Mouse (Mus musculus) embryonic facial prominence, embryonic 13.5 days (tissue): ENCODE measurements around the gene Pomgnt1. TPM values are rescaled to one million over a fixed set of nuclear protein-coding genes. Genes with fewer than 3 reads are reported as not detected.
A peak's percentile ranks its signal among the peaks of the same experiment; 100 is the strongest.

Experiments used
- ATAC-seq: fragments of 200-750 bp; cut with Nextera tagmentation; 2 replicates; pipeline ENCODE4 v1.8.0; 2017; ENCODE audit warnings: low read depth; ENCODE audit not compliant: insufficient number of reproducible peaks, insufficient read depth, low FRiP score, low TSS enrichment
- H3K27ac ChIP-seq: fragments of 300-500 bp; sonication (generic); 2 replicates; pipeline ENCODE4 v1.5.1; 2015; ENCODE audit warnings: moderate library complexity, mild to moderate bottlenecking, inconsistent platforms
- H3K27me3 ChIP-seq: fragments of 300-500 bp; sonication (generic); 2 replicates; pipeline ENCODE4 v1.6.1; 2015; ENCODE audit warnings: mild to moderate bottlenecking, inconsistent platforms
- H3K36me3 ChIP-seq: fragments of 300-500 bp; sonication (generic); 2 replicates; pipeline ENCODE4 v1.6.1; 2015; ENCODE audit warnings: mild to moderate bottlenecking, inconsistent platforms
- H3K4me1 ChIP-seq: fragments of 300-500 bp; sonication (generic); 2 replicates; pipeline ENCODE4 v1.6.1; 2015; ENCODE audit warnings: inconsistent platforms
- H3K4me2 ChIP-seq: fragments of 300-500 bp; sonication (generic); 2 replicates; pipeline ENCODE4 v1.6.1; 2015; ENCODE audit warnings: moderate library complexity, mild to moderate bottlenecking, inconsistent platforms
- H3K4me3 ChIP-seq: fragments of 300-500 bp; sonication (generic); 2 replicates; pipeline ENCODE4 v1.5.1; 2015; ENCODE audit warnings: mild to moderate bottlenecking, inconsistent platforms
- H3K9ac ChIP-seq: fragments of 300-500 bp; sonication (generic); 2 replicates; pipeline ENCODE4 v1.6.1; 2015; ENCODE audit warnings: mild to moderate bottlenecking, inconsistent platforms
- H3K9me3 ChIP-seq: fragments of 300-500 bp; sonication (generic); 2 replicates; pipeline ENCODE4 v1.6.1; 2016; ENCODE audit warnings: inconsistent platforms
- WGBS: fragments of 180-500 bp; shearing (Covaris S2); methylation state at CpG from one replicate; pipeline ENCODE4 v1.1.7; 2015; ENCODE audit warnings: mixed read lengths; 5-methylcytosine and 5-hydroxymethylcytosine counted together
- polyA plus RNA-seq: library from polyadenylated mRNA; unstranded; fragments of >200 nt; fragmentation: Nextera tagmentation; extraction: Ambion mirVana; gene quantifications from 2 replicates; pipeline ENCODE4 v1.2.1, GENCODE M21; 2015

Pomgnt1 gene
- polyA plus RNA-seq, 1 experiment from 2014 or later, result 65.3 TPM

DNA sequence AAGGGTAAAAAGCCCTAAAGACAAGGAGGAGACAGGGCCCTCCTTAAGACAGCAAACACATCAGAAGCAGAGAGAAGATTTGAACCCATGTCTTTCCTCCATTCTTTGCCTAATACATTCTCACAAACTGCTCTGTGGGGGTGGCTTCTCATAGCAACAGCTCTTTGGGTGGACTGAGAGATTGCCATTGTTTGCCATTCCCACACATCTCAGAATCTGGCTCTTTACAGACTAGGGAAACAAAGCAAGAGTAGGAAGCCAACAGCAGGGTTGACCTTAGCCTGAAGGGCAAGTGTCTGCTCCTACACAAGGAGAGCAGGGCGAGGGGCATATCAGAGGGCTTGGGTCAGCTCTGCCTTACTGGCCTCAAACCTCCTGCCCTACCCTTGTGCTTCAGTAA lies 18.1 kb downstream of the Pomgnt1 start:
- no peak overlapping the region for H3K4me2 ChIP-seq
- H3K27ac ChIP-seq, result no peak overlapping the region
- H3K4me1 ChIP-seq, result peaks cover 14% of the 10 kb centered on the region
- H3K36me3 ChIP-seq, result 0 out of 2 replicates have a peak, but pooled peaks cover 5% of the 10 kb centered on the region
- H3K9me3 ChIP-seq, result no peaks in the 10 kb centered on the region
- 80% methylated on average over 1 of the region's 1 CpGs for WGBS
- H3K4me3 ChIP-seq, result no peak overlapping the region
- no peak for ATAC-seq
- no peak overlapping the region; the same call in 1 of the 2 replicates for H3K9ac ChIP-seq
- peaks cover 6% of the 10 kb centered on the region; the same call in 1 of the 2 replicates for H3K27me3 ChIP-seq

DNA sequence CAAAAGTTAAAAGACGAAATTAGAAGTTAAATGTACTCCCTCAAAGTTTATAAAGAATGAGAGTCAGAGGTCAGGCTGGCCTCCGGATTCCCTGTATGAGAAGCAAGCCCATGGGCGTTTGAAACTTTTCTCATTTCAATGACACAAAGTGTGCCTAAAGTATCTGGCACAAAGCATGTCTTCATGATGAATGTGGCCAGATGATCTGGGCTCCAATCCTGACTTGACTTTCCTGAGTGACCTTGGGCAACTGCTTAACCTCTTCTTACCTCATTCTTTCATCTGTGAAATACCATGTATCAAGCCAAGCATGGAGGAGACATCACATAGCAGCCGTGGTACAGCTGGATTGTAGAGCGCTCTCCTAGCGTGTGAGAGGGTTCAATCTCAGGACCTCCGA lies 18.6 kb downstream of the Pomgnt1 start:
- H3K4me1 ChIP-seq, result peaks cover 14% of the 10 kb centered on the region
- 81% methylated on average over 7 of the region's 7 CpGs for WGBS
- peaks cover 6% of the 10 kb centered on the region; the same call in 1 of the 2 replicates for H3K27me3 ChIP-seq
- no peak overlapping the region for H3K9ac ChIP-seq
- no peak overlapping the region for H3K27ac ChIP-seq
- no peaks in the 10 kb centered on the region for H3K9me3 ChIP-seq
- H3K4me2 ChIP-seq, result no peak overlapping the region
- H3K36me3 ChIP-seq, result 0 out of 2 replicates have a peak, but pooled peaks cover 2% of the 10 kb centered on the region
- H3K4me3 ChIP-seq, result no peak overlapping the region
- no peak for ATAC-seq

DNA sequence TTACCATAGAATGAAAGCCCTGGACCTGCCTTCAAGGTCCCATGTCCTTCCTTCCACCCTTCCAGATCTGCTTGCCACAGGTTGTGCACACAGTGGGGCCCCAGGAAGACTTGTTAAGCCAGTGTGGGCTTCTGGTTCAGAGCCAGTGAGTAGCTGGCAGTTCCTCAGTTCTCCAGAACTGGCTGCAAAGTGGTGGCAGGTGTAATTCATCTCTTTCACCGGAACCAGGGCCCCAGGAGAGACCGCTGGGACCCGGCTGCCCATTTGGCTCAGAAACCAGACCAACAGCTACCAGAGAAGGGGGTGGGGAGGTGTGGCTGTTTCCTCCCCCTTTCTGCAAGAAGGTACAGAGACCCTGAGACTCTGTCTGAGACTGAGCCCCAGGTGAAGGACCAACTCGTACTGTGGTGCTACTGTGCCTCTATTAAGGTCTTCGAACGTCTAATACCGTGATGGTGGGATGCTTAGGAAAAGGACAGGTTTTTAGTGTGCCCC lies 19.7 kb downstream of the Pomgnt1 start:
- Histone ChIP-seq H3K4me3 (peak overlapping the region; percentile 71), H3K27me3 (peaks cover 6% of the 10 kb centered on the region; the same call in 1 of the 2 replicates), H3K4me1 (peaks cover 14% of the 10 kb centered on the region), H3K27ac (no peak overlapping the region), H3K9ac (peak overlapping the region; percentile 83), H3K9me3 (no peaks in the 10 kb centered on the region), H3K36me3 (no peaks in the 10 kb centered on the region), H3K4me2 (peak overlapping the region; percentile 91)
- ATAC-seq, result no peak
- WGBS, result 7% methylated on average over 7 of the region's 7 CpGs

DNA sequence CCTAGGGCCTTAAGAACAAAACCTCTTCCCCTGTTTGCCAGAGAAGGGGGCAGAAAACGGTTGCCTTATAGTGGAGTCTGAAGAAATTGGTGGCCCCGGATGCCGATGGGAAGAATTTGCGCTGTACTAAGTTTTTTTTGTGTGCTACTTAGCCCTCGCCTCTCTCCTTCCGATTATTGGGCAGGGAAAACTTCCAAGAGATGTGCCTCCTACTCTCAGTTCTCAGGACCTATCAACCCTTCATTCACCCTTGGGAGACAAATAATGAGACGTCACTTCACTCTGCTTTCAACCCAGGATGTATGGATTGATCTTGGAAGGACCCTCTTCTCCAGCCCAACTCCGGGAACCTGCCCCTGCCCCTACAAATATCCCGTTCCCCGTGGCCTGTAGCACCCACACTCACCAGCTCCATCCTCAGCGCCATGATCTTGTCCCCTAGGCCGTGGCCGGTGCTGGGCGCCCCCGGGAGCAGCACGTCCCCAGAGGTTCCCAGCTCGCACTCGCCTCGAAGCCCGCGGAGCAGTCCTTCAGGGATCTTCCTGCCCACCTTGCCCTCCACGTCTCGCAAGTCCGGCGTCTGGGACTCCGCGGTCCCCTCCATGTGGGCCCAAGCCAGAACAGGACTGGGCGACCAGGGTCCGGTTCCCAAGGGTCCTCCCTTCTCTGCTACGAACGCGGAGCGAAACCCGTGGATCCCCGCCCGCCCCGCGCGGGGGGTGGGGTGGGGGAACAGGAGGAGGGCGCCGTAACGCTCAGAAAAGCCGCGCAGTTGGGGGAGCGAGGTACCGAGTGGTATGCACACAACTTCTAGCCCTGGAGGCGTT lies 20.5 kb downstream of the Pomgnt1 start:
- H3K4me3 ChIP-seq, result peak overlapping the region; percentile 71
- H3K9me3 ChIP-seq, result no peaks in the 10 kb centered on the region
- WGBS, result under 1% methylated on average over 40 of the region's 47 CpGs
- no peaks in the 10 kb centered on the region for H3K36me3 ChIP-seq
- H3K4me1 ChIP-seq, result peaks cover 14% of the 10 kb centered on the region
- no peak overlapping the region for H3K27ac ChIP-seq
- H3K4me2 ChIP-seq, result peak overlapping the region; percentile 91
- peak overlapping the region; percentile 83 for H3K9ac ChIP-seq
- ATAC-seq, result peak; percentile 58; the same call in 1 of the 2 replicates
- H3K27me3 ChIP-seq, result peaks cover 6% of the 10 kb centered on the region; the same call in 1 of the 2 replicates

GRCm38 (mm10) chr4:116149812-116150155 lies 26.1 kb downstream of the Pomgnt1 start:
- WGBS, result 18% methylated on average over 6 of the region's 6 CpGs
- Histone ChIP-seq H3K27me3 (no peaks in the 10 kb centered on the region), H3K4me1 (peaks cover 17% of the 10 kb centered on the region), H3K4me3 (peak overlapping the region; percentile 75), H3K4me2 (peak overlapping the region; percentile 69), H3K27ac (peak overlapping the region; percentile 89), H3K9me3 (no peaks in the 10 kb centered on the region), H3K36me3 (peaks cover 30% of the 10 kb centered on the region), H3K9ac (peak overlapping the region; percentile 93)
- no peak for ATAC-seq

- Histone ChIP-seq H3K9ac (peak overlapping the region; percentile 93), H3K4me1 (peaks cover 15% of the 10 kb centered on the region), H3K4me2 (peak overlapping the region; percentile 69), H3K9me3 (no peaks in the 10 kb centered on the region), H3K36me3 (peaks cover 36% of the 10 kb centered on the region), H3K27me3 (no peaks in the 10 kb centered on the region), H3K27ac (peak overlapping the region; percentile 89), H3K4me3 (peak overlapping the region; percentile 75)
- peak; percentile 85 for ATAC-seq
- under 1% methylated on average over 64 of the region's 73 CpGs for WGBS
Observed at GRCm38 (mm10) chr4:116150156-116150861, 26.7 kb downstream of the Pomgnt1 start.

DNA sequence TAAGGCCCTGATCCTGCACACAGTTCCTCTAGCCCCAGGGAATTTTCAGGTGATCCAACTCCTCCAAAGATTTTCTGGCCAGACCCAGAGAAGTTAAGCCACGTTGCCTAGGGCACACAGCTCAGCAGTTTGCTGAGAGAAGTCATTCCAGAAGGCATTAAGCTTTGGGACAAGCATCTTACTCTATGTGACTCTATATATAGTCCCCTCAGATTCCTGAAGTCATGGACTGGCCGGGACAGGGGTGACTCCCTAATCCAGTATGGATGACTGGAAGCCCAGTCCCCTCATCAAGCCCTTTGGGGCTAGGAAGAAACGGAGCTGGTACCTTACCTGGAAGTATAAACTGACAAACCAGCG lies 27.2 kb downstream of the Pomgnt1 start:
- Histone ChIP-seq H3K9me3 (no peaks in the 10 kb centered on the region), H3K27ac (peak overlapping the region; percentile 89), H3K4me3 (peak overlapping the region; percentile 75), H3K27me3 (no peaks in the 10 kb centered on the region), H3K4me1 (peaks cover 15% of the 10 kb centered on the region), H3K4me2 (peak overlapping the region; percentile 69), H3K36me3 (peaks cover 41% of the 10 kb centered on the region), H3K9ac (peak overlapping the region; percentile 93)
- WGBS, result 24% methylated on average over 4 of the region's 4 CpGs
- no peak for ATAC-seq

DNA sequence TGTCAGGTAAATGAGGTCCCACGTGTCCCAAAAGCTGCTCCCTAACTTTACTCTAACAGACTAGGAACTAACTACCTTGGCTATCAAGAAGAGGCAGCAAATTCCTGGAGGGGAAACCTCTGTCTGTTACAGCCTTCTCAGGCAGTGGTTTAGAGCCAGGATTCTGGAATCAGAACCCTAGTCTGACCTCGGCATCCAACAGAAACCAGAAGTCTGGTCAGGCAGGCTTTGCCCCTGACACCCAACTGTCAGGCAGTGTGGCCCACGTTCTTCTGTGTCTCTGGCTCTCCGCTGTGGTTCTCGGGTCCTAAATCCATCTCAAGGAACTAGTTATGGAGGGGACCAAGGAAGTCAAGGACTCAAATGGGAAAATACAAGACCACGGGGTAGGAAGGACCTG lies 27.6 kb downstream of the Pomgnt1 start, which contains the start of gene Lurap1:
TSS of gene Lurap1 (minus strand) at position 101 of the 400 bp plus-strand sequence.
- H3K9ac ChIP-seq, result peak within 1 kb of the TSS; percentile 93
- H3K4me1 ChIP-seq, result peaks cover 15% of the 10 kb centered on the region
- H3K4me3 ChIP-seq, result peak within 1 kb of the TSS; percentile 75
- peak within 1 kb of the TSS; percentile 69 for H3K4me2 ChIP-seq
- no peaks in the 10 kb centered on the region for H3K27me3 ChIP-seq
- H3K27ac ChIP-seq, result peak within 1 kb of the TSS; percentile 89
- WGBS, result 77% methylated on average over 6 of the region's 6 CpGs
- no peak for ATAC-seq
- H3K36me3 ChIP-seq, result peaks cover 45% of the 10 kb centered on the region
- no peaks in the 10 kb centered on the region for H3K9me3 ChIP-seq

DNA sequence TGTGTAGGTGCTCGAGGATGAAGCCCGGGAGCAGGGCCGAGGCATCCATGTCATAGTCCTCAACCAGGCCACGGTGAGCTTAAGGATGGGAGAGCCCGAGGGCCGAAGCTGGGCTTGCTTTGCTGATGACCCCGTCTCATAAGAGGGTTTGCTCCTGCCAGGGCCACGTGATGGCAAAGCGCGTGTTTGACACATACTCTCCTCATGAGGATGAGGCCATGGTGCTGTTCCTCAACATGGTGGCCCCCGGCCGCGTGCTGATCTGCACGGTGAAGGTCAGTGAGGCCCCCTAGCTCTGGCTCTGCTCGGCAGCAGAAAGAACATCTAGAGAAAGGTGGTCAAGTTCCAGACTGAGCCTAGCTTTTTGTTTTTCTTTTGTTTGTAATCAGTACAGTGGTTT lies 29.1 kb downstream of the Pomgnt1 start:
- peaks cover 59% of the 10 kb centered on the region for H3K36me3 ChIP-seq
- no peaks in the 10 kb centered on the region for H3K27me3 ChIP-seq
- ATAC-seq, result no peak

GRCm38 (mm10) chr4:116157882-116158281 lies 34.2 kb downstream of the Pomgnt1 start:
- Histone ChIP-seq H3K36me3 (peaks cover 81% of the 10 kb centered on the region), H3K9me3 (no peaks in the 10 kb centered on the region), H3K9ac (no peak overlapping the region), H3K4me1 (no peaks in the 10 kb centered on the region), H3K4me3 (no peak overlapping the region), H3K4me2 (no peak overlapping the region), H3K27me3 (no peaks in the 10 kb centered on the region), H3K27ac (no peak overlapping the region)
- 79% methylated on average over 2 of the region's 2 CpGs for WGBS
- ATAC-seq, result no peak

More for the DNA sequence above, 29.1 kb downstream of the Pomgnt1 start:
- H3K4me2 ChIP-seq, result no peak overlapping the region
- no peaks in the 10 kb centered on the region for H3K9me3 ChIP-seq
- 93% methylated on average over 15 of the region's 15 CpGs for WGBS
- no peak overlapping the region for H3K9ac ChIP-seq
- H3K27ac ChIP-seq, result no peak overlapping the region
- H3K4me3 ChIP-seq, result no peak overlapping the region
- H3K4me1 ChIP-seq, result peaks cover 15% of the 10 kb centered on the region

GRCm38 (mm10) chr4:116159912-116160311 lies 36.3 kb downstream of the Pomgnt1 start:
- no peaks in the 10 kb centered on the region for H3K9me3 ChIP-seq

More at GRCm38 (mm10) chr4:116159912-116160311, 36.3 kb downstream of the Pomgnt1 start:
- H3K4me1 ChIP-seq, result no peaks in the 10 kb centered on the region
- WGBS, result 72% methylated on average over 3 of the region's 3 CpGs
- H3K36me3 ChIP-seq, result peaks cover 61% of the 10 kb centered on the region
- no peak overlapping the region for H3K4me2 ChIP-seq
- H3K27me3 ChIP-seq, result no peaks in the 10 kb centered on the region
- H3K9ac ChIP-seq, result no peak overlapping the region
- H3K4me3 ChIP-seq, result no peak overlapping the region
- no peak overlapping the region for H3K27ac ChIP-seq
- ATAC-seq, result no peak
